Mouse (Mus musculus) heart, postnatal 0 days (tissue): Measurements from ENCODE around the gene Galk1. TPM values are rescaled to one million over a fixed set of nuclear protein-coding genes. Genes with fewer than 3 reads are reported as not detected.

Experiments
- ATAC-seq: fragments of 200-750 bp; cut with Nextera tagmentation; 2 replicates; pipeline ENCODE4 v1.8.0; 2017; ENCODE audit warnings: low read depth, moderate number of reproducible peaks, moderate library complexity; ENCODE audit not compliant: insufficient read depth
- DNase-seq: peaks from one replicate; pipeline ENCODE4 v3.0.0-alpha.2; 2016; ENCODE audit warnings: low spot score
- H3K27ac ChIP-seq: fragments of 300-500 bp; sonication (generic); 2 replicates; pipeline ENCODE4 v1.5.1; 2014; ENCODE audit warnings: low read depth, mild to moderate bottlenecking
- H3K27me3 ChIP-seq: fragments of 300-500 bp; sonication (generic); 2 replicates; pipeline ENCODE4 v1.6.1; 2014; ENCODE audit warnings: low read length, mixed read lengths; ENCODE audit not compliant: control insufficient read depth, insufficient read depth
- H3K36me3 ChIP-seq: fragments of 300-500 bp; sonication (generic); replicated peaks from 2 replicates; pipeline ENCODE4 v1.6.1; 2014; ENCODE audit warnings: low read length, mixed read lengths; ENCODE audit not compliant: control insufficient read depth, insufficient read depth
- H3K4me1 ChIP-seq: fragments of 300-500 bp; sonication (generic); 2 replicates; pipeline ENCODE4 v1.6.1; 2014; ENCODE audit warnings: antibody characterized with exemption; ENCODE audit not compliant: control insufficient read depth, insufficient read depth
- H3K4me2 ChIP-seq: fragments of 300-500 bp; sonication (generic); 2 replicates; pipeline ENCODE4 v1.6.1; 2014; ENCODE audit warnings: low read depth, mild to moderate bottlenecking, low read length, moderate library complexity
- H3K4me3 ChIP-seq: fragments of 300-500 bp; sonication (generic); 2 replicates; pipeline ENCODE4 v1.5.1; 2014; ENCODE audit warnings: low read depth, low read length
- H3K9ac ChIP-seq: fragments of 300-500 bp; sonication (generic); replicated peaks from 2 replicates; pipeline ENCODE4 v1.6.1; 2014; ENCODE audit warnings: low read depth, low read length, mixed read lengths
- H3K9me3 ChIP-seq: fragments of 300-500 bp; sonication (generic); replicated peaks from 2 replicates; pipeline ENCODE4 v1.6.1; 2016; ENCODE audit warnings: low read length; ENCODE audit not compliant: control insufficient read depth
- CTCF ChIP-seq: IDR thresholded peaks from 2 replicates; pipeline ENCODE4 v1.5.1; 2016; ENCODE audit warnings: antibody characterized with exemption, control low read depth, low read depth
- EP300 ChIP-seq: IDR thresholded peaks from 2 replicates; pipeline ENCODE4 v1.6.1; 2016; ENCODE audit warnings: antibody characterized with exemption, low read depth
- WGBS: fragments of 180-500 bp; shearing (Covaris S2); extraction: QIAGEN DNeasy Blood & Tissue Kit; methylation state at CpG from one replicate; pipeline ENCODE4 v1.1.7; 2014; 5-methylcytosine and 5-hydroxymethylcytosine counted together
- polyA plus RNA-seq: library from polyadenylated mRNA; unstranded; fragments of >200 nt; fragmentation: Nextera tagmentation; extraction: Ambion mirVana; gene quantifications from 2 replicates; pipeline ENCODE4 v1.2.1, GENCODE M21; 2015
- total RNA-seq: library from RNA; depleted of rRNA; stranded (reverse); fragments of >200 nt; gene quantifications from 2 replicates; pipeline ENCODE4 v1.2.3, GENCODE M21; 2014; ENCODE audit warnings: low replicate concordance

The Galk1 gene
- total and polyA plus RNA-seq, 2 experiments from 2014 or later: 88.4 to 98.3 TPM

- Histone ChIP-seq H3K4me3 (no peak overlapping the region), H3K9me3 (no peaks in the 10 kb centered on the region), H3K27ac (no peak overlapping the region), H3K4me2 (no peak overlapping the region), H3K4me1 (0 out of 2 replicates have a peak, but pooled peaks cover 11% of the 10 kb centered on the region), H3K27me3 (peaks cover 8% of the 10 kb centered on the region; the same call in 1 of the 2 replicates), H3K36me3 (no peaks in the 10 kb centered on the region), H3K9ac (no peak overlapping the region)
- ATAC-seq (no peak), DNase-seq (no peak)
- WGBS: 64% methylated on average over 6 of the region's 6 CpGs
- TF ChIP-seq CTCF (no peak), EP300 (no peak)
Measured at GRCm38 (mm10) chr11:116001725-116002124, 10.8 kb downstream of the Galk1 start.

DNA sequence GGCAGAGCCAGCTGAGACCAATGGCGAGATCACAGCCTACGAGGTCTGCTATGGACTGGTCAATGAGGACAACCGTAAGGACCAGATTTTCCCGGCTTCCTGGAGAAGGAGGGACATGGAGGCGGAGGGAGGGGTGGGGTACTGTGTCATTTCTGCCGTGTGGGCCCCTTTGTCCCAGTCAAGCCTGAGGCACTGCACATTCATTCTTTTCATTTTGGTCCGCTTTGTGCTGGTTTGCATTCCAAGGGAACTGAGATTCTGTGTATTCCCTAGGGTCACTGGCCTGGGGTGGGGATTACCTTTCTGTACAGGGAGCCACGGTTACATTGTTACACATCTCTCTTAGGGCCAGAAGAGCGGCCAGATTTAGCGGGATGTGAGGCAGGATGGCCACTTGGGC is 11.9 kb downstream of the Galk1 start:
- H3K9me3 ChIP-seq: no peaks in the 10 kb centered on the region
- no peaks in the 10 kb centered on the region for H3K36me3 ChIP-seq
- H3K27ac ChIP-seq: no peak overlapping the region
- no peak overlapping the region for H3K4me3 ChIP-seq
- 0 out of 2 replicates have a peak, but pooled peaks cover 11% of the 10 kb centered on the region for H3K4me1 ChIP-seq
- H3K4me2 ChIP-seq: no peak overlapping the region
- H3K9ac ChIP-seq: no peak overlapping the region
- ATAC-seq (no peak), DNase-seq (no peak)
- WGBS: 53% methylated on average over 10 of the region's 10 CpGs
- H3K27me3 ChIP-seq: peaks cover 8% of the 10 kb centered on the region; the same call in 1 of the 2 replicates
- TF ChIP-seq CTCF (no peak), EP300 (no peak)

- H3K4me1 ChIP-seq: 0 out of 2 replicates have a peak, but pooled peaks cover 3% of the 10 kb centered on the region
- DNase-seq (peak; percentile 51), ATAC-seq (no peak)
- 10% methylated on average over 14 of the region's 14 CpGs for WGBS
- no peaks in the 10 kb centered on the region for H3K9me3 ChIP-seq
- no peaks in the 10 kb centered on the region for H3K36me3 ChIP-seq
- H3K9ac ChIP-seq: no peak overlapping the region
- 0 out of 2 replicates have a peak overlapping the region, but pooled peaks have one; percentile 7 for H3K4me2 ChIP-seq
- no peak overlapping the region for H3K4me3 ChIP-seq
- TF ChIP-seq EP300 (no peak), CTCF (peak; percentile 63)
- no peak overlapping the region for H3K27ac ChIP-seq
- peaks cover 8% of the 10 kb centered on the region; the same call in 1 of the 2 replicates for H3K27me3 ChIP-seq
Measured at GRCm38 (mm10) chr11:115999538-116000143, 12.9 kb downstream of the Galk1 start.

DNA sequence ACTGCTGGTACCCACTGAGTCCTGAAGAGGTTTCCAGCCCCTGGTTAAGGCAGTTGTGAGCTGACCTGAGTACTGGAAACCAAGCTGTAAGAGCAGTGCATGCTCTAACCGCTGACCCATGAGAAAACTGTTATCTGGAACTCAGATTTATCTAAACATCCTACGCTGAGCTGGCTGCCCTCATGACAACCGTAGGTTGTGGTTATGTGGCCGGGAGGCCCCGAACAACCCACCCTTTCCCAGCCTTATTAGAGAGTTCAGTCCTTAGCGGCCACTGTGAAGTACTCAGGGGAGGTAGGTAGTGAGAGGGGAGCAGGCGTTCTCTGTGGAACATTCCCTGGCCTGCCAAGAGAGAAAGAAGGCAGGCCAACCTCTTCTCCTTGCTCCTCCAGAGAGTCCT is 13.5 kb downstream of the Galk1 start:
- Histone ChIP-seq H3K27ac (no peak overlapping the region), H3K36me3 (no peaks in the 10 kb centered on the region), H3K4me2 (no peak overlapping the region), H3K9ac (no peak overlapping the region), H3K27me3 (peaks cover 8% of the 10 kb centered on the region; the same call in 1 of the 2 replicates), H3K4me1 (no peaks in the 10 kb centered on the region), H3K4me3 (no peak overlapping the region), H3K9me3 (no peaks in the 10 kb centered on the region)
- no peak for DNase-seq
- no peak for ATAC-seq
- WGBS: 47% methylated on average over 7 of the region's 7 CpGs
- TF ChIP-seq CTCF (no peak), EP300 (no peak)

- H3K36me3 ChIP-seq: no peaks in the 10 kb centered on the region
- no peak overlapping the region for H3K27ac ChIP-seq
- DNase-seq (no peak), ATAC-seq (no peak)
- no peaks in the 10 kb centered on the region for H3K9me3 ChIP-seq
- H3K4me1 ChIP-seq: no peaks in the 10 kb centered on the region
- WGBS: 58% methylated on average over 5 of the region's 5 CpGs
- H3K4me3 ChIP-seq: no peak overlapping the region
- H3K4me2 ChIP-seq: no peak overlapping the region
- H3K9ac ChIP-seq: no peak overlapping the region
- peaks cover 8% of the 10 kb centered on the region; the same call in 1 of the 2 replicates for H3K27me3 ChIP-seq
- TF ChIP-seq CTCF (no peak), EP300 (no peak)
Measured at GRCm38 (mm10) chr11:115997662-115998061, 14.9 kb downstream of the Galk1 start.

DNA sequence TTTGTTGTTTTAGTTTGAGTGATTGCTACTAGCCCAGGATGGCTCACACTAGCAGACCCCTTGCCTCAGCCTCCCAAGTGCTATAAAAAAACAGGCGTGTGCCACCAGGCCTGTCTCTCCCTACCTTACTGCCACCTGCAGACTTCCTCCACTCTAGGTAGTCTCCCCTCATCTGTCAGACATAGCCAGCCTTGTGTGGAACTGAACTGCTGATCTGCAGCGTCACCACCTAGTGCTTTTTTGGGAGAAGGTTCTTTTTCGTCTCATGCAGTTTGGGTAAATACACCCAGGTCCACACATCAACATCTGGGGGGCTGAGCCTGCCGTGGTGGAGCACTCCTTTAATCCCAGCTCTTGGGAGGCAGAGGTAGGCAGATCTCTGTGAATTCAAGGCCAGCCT is 15.5 kb downstream of the Galk1 start:
- Histone ChIP-seq H3K27me3 (peaks cover 8% of the 10 kb centered on the region; the same call in 1 of the 2 replicates), H3K4me2 (no peak overlapping the region), H3K9ac (no peak overlapping the region), H3K4me1 (no peaks in the 10 kb centered on the region), H3K4me3 (no peak overlapping the region), H3K9me3 (no peaks in the 10 kb centered on the region), H3K36me3 (no peaks in the 10 kb centered on the region), H3K27ac (no peak overlapping the region)
- TF ChIP-seq EP300 (no peak), CTCF (no peak)
- no peak for DNase-seq
- no peak for ATAC-seq
- WGBS: 73% methylated on average over 4 of the region's 4 CpGs
